Mouse (Mus musculus): ENCODE results near the gene Rufy3.

Rufy3 gene

DNA sequence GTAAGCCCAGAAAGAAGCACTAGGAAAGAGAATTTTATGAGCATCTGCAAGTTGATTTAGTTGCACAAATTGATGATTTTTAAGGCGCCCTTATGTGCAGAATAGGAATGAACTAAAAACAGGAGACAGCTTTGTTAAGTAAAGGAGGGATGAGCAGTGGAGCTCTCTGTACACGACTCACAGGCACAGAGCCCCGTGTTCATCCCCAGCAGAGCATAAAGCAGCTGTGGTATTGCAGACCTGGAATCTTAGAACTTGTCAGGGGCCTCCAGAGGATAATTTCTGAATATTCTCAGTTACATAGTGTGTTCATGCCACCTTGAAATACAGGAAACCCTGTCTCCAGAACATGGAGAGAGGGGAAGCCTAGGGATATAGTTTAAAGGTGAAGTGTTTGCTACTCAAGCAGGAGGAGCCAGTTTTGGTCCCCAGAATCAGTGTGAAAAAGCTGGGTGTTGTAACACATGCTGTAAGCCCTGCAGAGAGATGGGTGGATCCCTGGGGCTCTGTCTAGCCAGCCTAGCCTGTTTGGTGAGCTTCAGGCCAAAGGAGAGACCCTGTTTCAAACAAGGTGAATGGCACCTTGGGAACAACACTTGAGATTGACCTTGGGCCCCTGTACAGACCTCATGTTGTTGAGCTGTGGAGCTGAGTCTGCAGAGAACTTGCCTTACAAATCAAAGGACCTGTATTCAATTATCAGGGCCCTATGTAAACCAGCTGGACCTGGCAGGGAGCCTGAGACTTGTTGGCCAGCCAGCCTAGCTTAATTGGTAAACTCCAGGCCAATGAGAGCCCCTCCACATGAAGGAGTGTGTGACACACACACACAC lies 10.9 kb downstream of the Rufy3 start:
- DNase-seq = peak; percentile 52 to 63

DNA sequence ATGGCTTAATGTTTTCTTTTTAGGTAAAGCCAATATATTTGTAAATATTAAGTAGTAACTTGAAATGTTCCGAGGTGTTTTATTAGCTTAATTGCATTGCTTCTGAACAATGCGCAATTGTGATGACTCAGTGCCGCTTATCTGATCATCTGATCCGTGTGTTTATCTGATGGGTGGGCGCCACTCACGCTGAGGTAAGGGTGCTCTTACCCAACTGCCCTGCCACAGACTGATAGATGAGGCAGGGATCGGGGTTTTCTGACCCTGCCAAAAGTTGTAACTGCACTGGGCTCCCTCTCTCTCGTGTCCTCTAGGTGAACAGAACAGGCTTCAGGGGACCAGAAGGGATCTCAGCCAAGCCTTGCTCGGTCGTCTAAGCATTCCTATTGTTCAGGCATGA lies 15.8 kb downstream of the Rufy3 start:
- DNase-seq = no peak

DNA sequence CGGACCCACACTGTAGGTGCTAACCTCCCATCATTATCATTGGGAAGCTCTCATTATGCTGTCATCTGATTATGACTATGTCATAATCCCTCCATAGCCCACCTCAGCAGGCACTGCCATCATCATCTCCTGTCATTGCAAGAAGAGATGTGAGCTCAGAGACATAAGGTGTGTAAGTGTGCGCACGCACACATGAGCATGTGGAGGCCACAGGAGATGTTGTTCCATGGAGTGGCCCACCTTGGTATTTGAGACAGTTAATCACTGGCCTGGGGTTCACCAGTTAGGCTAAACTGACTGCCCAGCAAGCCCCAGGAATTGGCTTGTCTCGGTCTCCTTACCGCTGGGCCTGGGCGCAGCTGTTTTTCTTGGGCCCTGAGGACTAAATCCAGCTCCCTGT lies 16.5 kb downstream of the Rufy3 start:
- DNase-seq = no peak

DNA sequence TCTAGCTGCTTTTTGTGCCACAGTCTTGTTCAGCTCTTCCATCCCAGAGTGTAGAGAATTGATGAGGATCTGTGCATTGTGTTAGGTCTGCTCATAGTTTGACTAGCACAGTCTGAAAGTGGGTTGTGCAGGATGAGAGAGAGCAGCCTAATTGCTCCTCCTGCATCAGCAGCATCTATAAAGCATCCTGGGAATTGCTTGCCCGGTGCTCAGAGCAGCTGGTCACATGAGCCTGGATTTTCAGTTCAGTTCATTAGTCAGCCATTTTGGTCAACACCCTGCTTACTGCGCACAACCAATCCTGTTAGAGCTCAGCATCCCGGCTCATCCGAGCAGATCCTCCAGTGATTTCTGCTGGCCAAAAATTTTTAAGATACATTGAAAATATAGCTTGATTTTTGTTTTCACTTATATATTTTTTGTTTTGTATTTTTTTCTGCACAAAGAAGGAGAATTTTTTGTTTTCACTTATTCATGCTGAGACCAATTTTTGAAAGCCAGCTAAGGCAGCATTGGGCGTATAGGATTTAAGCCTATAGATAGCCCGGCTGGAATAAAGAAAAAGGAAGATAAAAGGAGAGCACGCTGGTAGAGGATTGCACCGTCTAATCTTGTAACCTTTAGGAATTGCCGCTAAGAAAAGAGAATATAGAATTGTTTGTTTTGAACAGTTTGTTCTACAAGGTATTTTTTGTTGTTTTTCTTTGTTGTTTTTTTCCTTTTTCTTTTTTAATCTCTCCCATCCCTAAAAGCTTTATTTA lies 18.6 kb downstream of the Rufy3 start:
- DNase-seq = peak; percentile 62 to 68

DNA sequence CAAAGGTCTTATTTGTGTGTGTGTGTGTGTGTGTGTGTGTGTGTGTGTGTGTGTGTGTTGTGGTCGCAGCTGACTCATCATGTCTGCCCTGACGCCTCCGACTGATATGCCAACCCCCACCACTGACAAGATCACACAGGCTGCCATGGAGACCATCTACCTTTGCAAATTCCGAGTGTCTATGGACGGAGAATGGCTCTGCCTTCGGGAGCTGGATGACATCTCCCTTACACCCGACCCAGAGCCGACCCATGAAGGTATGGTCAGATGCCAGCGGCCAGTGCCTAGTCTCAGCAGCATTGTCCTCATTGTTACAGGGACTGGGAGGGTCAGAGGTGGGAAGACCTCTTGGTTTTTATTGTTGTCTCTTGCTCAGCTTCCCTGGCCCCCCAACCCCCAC lies 19.2 kb downstream of the Rufy3 start:
- DNase-seq = no peak

DNA sequence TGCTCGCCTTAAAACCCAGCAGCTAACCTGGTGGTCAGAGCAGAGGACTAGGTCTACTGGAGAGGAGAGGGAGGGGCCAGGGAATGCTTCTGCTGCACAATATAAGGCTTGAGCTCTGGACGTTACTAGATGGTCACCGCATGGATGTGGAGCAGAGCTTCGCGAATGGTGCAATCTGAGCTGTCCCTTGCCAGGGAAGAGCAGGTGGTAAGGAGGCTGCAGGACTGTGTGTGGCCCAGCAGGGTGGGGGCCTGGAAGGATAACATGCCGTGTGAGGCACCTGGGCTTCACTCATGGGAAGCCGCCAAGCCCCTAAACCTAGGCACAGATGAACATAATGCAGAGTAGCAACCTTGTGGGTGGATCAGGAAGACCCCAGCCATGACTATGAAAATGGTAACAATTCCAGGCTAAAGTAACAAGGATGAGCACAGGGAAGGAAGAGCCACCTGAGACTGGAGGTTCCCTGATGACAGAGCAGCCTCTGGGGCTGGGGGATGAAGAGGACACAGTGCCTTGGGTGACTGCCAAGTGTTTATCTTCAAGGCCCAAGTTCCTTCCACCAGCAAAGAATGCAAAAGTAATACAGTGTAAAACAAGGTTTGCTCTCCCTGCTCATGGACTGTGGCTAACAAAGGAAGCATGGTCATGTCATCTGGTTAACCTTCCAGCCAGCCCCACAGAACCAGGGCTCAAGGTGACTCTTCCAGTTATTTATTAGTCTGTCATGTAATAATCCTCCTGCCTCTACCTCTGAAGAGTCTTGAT lies 21.8 kb downstream of the Rufy3 start:
- peak; percentile 46 to 64 for DNase-seq

DNA sequence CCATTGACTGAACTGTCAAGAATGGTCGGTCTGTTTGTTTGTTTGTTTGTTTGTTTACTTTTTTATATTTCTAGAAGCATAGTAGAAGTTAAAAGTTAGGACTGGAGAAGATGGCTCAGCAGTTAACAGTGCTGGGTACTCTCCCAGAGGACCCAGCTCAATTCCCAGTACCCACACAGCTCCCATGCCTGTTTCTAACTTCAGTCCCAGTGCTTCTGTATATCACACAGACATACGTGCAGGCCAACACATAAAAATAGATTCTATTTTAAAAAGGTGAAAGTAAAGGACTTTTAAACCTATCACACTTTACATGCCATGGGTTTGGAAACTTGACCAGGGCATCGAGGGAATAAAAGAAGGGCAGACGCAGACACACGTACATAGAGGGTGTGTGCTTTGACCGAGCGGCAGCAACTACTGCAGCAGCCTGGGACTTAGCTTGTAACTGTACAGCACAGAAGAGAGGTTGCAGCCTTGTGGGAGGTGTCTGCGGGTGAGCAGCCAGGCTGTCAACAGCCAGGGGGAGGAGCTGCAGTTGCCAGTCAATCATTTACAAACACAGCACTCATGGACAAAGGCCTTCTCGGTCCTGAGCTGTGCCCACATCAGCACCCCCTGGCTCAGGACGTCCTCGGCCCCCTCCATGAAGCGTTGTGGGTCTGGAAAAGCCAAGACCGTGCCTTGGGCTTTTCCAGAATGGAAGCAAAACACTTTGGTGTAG lies 22.5 kb downstream of the Rufy3 start:
- peak; percentile 87 to 88 for DNase-seq

DNA sequence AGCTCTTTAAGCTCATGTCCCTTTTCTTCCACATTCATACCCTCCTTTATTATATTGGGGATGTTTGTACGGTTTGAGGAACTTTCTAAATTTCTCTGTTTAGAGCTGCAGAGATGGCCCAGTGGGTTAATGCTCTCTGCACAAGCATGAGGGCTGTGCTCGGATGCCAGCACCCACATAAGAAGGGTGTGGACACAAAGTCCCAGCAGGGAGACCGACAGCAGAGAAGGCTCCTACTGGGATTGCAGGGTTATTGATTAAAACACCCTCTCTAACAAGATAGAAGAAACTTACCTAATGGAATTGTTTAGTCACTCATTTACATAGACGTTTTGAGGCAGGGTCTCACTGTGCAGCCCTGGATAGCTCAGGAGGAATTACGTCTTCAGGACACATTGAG lies 23.6 kb downstream of the Rufy3 start:
- no peak for DNase-seq

DNA sequence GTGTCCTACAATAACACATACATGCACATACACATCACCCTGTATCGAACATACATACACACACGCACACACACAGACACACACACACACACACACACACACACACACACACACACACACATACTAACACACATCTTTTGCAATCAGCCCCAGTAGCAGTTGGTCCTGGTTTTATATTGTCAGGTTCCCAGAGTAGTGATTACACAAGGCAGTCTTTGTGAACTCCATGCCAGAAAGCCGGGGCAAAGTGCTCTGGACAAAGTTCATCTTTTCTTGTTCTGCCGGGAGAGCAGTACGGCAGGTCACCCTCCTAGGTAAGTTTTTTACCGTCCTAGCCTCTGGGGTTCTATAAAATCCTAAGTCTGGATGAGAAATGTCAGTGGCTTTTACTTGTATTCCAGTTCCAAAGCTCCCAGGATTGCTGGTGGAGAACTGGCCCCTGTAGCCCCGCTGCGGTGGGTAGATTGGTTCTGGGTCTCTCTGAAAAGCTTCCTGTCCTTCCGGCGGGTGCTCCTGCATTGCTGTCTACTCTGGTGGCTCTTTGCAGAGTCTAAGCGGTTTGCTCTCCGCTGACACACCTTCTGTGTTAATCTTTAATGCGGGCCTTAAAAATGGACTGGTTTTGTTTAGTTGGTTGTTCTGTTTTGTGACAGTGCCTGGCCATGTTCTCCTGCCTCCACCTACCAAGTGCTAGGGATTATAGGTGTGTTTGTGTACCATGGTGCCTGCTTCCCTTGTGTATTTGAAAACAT lies 28.8 kb downstream of the Rufy3 start:
- peak; percentile 83 to 85 for DNase-seq

DNA sequence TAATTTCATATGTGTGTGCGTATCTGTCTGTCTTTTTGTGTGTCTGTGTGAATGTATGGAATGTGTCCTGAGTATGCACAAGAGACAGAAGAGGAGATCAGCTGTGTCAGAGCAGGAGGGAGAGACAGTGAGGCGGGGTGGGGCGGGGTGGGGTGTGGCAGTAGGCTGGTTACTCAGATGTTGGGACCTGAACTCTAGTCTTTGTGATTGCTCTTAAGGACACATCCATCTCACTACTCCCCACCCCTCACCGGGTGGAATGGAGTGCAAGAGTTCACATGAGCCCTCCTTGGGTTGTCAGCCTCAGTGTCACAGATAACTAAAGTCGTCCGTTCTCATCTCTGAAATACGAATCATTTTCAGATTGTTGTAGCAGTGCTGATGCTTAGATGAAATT lies 29.3 kb downstream of the Rufy3 start:
- no peak for DNase-seq

DNA sequence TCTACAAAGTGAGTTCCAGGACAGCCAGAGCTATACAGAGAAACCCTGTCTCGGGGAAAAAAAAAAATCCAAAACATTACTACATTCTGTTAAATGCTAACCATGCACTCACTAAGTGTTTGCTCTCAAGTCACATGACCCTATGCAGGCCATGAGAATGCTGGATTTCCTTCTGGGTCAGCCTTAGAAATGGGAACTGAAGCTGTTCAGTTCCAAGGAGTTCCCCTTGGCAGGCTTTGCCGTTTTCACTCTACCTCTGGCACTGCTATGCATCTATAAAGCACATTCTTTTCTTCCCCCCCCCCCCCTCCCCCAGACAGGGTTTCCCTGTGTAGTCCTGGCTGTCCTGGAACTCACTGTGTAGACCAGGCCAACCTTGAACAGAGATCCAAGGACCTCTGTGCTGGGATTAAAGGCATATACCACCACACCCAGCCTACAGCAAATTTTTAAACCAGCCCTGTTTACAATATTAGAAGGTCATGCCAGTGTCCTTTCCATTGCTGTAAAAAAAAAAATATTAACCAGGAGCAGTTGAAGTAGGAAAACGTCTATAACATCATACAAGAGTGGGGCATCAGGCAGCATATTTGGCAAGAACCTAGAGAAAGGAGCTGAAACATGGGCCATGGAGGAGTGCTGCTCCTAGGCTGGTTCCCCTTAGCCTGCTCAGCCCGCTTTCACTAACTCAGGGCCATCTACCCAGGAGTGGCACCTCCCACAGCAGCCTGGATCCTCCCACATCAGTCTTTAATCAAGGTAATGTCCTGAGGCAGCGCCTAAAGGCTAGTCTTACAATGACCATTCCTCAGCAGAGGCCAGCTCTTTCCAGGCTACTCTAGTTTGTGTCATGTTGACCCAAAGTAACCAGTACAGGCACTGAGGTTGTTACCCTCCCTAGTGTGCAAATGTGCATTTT lies 31.0 kb downstream of the Rufy3 start:
- peak; percentile 59 to 74 for DNase-seq

DNA sequence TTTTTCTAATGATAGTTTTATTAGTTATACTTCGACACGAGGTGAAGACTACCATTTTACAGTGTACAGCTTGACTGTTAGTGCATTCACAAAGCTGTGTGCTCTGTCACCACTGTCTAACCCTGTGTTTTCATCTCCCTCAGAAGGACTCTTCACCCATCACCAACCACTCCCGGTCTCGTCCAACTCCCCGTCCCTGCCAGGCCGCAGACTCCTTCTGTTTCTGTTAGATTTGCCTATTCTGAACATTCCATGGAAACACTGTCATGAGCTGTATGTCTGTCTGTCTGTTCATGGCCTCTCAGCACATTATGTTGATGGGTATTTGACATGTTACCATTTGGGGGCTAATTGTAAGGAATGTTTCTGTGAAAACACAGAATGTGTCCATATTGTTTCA lies 34.1 kb downstream of the Rufy3 start:
- no peak for DNase-seq

DNA sequence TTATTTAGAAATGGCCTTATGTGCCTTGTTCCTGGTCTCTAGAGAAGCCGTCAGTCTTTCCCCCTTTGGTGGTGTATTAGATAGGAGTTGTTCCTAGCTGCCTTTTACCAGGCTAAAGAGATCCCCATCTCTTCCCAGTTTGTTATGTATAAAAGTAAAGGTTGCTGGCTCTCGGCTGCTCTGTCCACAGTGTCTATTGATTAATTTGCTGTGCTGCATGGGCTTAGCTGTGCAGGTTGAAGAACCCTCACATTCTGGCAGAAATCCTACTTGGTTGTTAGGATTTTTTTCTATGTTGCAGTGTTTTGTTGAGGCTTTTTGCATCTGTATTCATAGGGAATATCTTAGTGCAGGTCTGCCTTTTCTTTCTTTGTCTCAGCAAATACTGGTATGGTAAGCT lies 37.2 kb downstream of the Rufy3 start:
- no peak for DNase-seq

DNA sequence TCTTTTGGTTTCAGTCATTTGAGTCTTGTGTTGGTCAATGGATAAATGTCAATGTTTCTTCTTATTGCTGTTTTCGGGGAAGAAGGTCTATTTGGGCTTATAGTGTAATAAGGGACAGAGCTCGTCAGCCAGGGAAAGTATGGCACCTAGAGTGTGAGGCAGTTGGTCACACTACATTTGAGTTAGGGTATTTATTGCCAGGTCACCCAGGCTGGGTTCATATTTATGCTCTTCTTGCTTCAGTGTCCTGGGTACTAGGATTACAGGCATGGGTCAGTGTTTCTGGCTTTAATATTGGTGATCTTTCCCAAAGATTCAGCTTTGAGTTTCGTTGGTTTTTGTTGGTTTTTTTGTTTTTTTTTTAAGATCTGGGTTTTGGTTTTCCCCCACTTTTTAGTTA lies 37.9 kb downstream of the Rufy3 start:
- DNase-seq = no peak

DNA sequence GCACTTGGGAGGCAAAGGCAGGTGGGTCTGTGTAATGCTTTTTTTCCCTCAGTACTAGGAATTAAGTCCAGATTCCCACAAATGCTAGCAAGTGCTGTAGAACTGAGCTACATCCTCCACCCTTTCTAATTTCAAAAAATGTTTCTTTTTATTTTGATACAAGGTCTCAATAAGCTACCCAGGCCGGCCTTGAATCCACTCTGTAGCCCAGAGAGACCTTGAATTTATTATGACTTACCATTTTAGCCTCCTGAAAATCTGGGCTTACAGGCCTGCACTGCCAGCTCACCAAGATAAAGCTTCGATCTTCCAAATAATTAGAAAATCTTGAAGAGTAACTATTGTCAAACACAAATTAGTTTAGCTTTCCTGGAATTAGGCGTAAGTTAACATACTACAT lies 39.2 kb downstream of the Rufy3 start:
- no peak for DNase-seq

DNA sequence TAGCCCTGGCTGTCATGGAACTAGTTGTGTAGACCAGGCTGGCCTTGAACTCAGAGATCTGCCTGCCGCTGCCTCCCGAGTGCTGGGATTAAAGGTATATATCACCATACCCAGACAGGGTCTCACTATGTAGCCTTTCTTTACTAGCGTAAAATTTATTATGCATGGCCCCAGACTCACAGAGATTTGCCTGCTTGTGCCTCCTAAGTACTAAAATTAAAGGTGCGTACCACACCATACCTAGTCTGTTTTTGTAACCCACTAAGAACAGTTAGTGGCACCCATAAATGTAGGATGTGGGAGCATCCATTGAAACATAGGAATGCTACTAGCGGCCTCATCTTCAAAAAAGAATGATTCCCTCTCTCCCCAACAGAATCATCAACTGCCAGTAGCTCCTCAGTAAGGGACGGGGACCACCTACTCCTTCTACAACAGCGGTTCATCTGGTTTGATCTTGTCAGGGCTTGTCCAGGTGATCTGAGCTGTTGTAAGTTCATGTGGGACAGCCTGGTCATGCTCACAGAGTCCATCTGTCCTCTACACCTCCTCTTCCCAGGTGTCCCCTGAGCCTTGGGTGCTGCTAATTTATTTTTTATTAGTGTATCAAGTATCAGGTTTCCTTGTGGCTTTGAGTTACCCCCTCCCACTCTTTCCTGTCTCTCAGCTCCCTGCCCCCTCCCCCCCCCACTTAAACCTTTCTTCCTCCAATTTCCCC lies 40.0 kb downstream of the Rufy3 start:
- no peak for DNase-seq

DNA sequence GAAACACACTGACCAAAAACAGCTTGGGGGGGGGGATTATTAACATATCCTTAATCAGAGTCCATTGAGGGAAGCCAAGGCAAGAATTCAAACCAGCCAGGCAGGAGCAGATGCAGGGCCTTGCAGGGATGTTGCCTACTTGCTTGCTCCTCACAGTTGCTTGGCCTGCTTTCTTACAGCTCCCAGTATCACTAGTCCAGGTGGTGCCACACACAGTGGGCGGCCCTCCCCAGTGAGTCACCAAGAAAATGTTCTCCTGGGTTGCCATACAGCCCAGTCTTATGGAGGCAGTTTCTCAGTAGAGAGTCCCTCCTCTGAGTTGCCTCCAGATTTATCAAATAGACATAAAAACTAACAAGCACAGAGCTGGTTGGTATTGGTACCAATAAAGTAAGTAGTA lies 49.3 kb downstream of the Rufy3 start:
- DNase-seq = no peak

DNA sequence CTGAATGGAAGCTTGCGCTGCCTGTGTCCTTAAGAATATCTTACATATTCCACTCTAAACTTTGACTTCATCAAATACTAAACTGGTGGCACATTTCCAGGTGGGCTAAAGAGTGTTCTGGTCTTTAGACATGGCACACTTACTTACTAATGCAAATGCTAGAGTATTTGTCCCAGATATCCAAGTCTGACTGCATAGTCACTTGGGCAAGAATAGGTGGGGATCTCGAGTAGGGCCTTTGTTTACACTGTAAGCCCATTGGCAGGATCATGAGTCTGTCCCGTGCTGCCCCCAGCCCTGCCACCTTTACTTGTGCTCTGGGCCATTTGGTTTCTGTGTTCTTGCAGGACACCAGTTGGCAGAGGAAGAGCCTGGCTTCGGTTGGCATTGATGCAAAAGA lies 52.1 kb downstream of the Rufy3 start:
- no peak for DNase-seq

DNA sequence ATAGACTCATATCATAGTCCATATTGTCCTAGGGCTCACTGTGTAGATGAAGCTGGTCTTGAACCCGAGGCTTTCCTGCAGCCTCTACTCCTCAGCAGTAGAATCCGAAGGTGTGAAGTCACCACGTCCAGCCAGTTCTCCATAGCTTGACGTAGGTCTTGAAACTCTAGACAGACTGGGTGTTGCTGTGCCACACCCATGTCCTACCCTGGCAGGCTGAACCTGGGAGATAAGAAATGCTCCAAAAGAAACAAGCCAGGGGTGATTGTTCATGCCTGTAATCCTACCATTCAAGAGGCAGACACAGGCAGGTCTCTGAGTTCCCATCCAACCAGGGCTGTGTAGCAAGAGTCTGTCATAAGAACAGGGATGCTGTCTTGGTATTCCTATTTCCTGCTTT lies 62.7 kb downstream of the Rufy3 start:
- no peak for DNase-seq

DNA sequence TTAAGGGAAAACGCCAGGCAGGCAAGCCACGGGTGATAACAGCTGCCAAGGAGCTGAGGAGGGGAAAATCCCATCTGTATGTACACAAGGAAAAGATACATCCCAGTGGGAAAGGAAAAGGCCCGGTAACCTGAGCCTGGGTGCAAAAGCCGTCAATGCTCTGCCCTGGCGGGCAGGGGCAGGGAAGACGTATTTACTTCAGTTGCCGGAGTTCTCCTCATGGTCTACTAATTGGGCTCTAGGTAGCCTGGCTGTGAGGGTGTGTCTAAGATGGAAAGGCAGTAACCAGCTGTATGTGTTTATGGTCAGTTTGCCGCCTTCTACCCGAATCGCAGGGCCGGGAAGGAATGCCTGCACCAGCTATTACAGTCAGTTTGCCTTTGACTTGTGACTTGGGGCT lies 64.3 kb downstream of the Rufy3 start:
- no peak for DNase-seq
